Mouse (Mus musculus) liver, embryonic 15.5 days (tissue): Measurements from ENCODE around the gene 1700020D05Rik. TPM values are rescaled to one million over a fixed set of nuclear protein-coding genes. Genes with fewer than 3 reads are reported as not detected.
"Not testable (repeated sequence)": the region's sequence is repeated elsewhere in the genome, so short reads cannot be mapped to it uniquely, and the experiment has no call there.

Source experiments
- ATAC-seq: fragments of 200-750 bp; cut with Nextera tagmentation; 2 replicates; pipeline ENCODE4 v1.8.0; 2017; ENCODE audit warnings: moderate number of reproducible peaks, mild to moderate bottlenecking, moderate library complexity; ENCODE audit not compliant: insufficient read depth
- H3K27ac ChIP-seq: fragments of 300-500 bp; sonication (generic); replicated peaks from 2 replicates; pipeline ENCODE4 v1.5.1; 2015; ENCODE audit warnings: mild to moderate bottlenecking, inconsistent platforms
- H3K27me3 ChIP-seq: fragments of 300-500 bp; sonication (generic); 2 replicates; pipeline ENCODE4 v1.6.1; 2015; ENCODE audit warnings: mild to moderate bottlenecking, inconsistent platforms
- H3K36me3 ChIP-seq: fragments of 300-500 bp; sonication (generic); replicated peaks from 2 replicates; pipeline ENCODE4 v1.6.1; 2015; ENCODE audit warnings: moderate library complexity, mild to moderate bottlenecking, inconsistent platforms
- H3K4me1 ChIP-seq: fragments of 300-500 bp; sonication (generic); replicated peaks from 2 replicates; pipeline ENCODE4 v1.6.1; 2015; ENCODE audit warnings: inconsistent platforms
- H3K4me2 ChIP-seq: fragments of 300-500 bp; sonication (generic); 2 replicates; pipeline ENCODE4 v1.6.1; 2015; ENCODE audit warnings: moderate library complexity, mild to moderate bottlenecking, inconsistent platforms
- H3K4me3 ChIP-seq: fragments of 300-500 bp; sonication (generic); replicated peaks from 2 replicates; pipeline ENCODE4 v1.5.1; 2015; ENCODE audit warnings: mild to moderate bottlenecking, inconsistent platforms
- H3K9ac ChIP-seq: fragments of 300-500 bp; sonication (generic); 2 replicates; pipeline ENCODE4 v1.6.1; 2015; ENCODE audit warnings: moderate library complexity, mild to moderate bottlenecking, inconsistent platforms
- H3K9me3 ChIP-seq: fragments of 300-500 bp; sonication (generic); replicated peaks from 2 replicates; pipeline ENCODE4 v1.6.1; 2016; ENCODE audit warnings: inconsistent platforms
- WGBS: fragments of 180-500 bp; shearing (Covaris S2); methylation state at CpG from one replicate; pipeline ENCODE4 v1.1.7; 2015; ENCODE audit warnings: mixed read lengths; ENCODE audit not compliant: insufficient replicate concordance; 5-methylcytosine and 5-hydroxymethylcytosine counted together
- polyA plus RNA-seq: library from polyadenylated mRNA; unstranded; fragments of >200 nt; fragmentation: Nextera tagmentation; extraction: Ambion mirVana; gene quantifications from 2 replicates; pipeline ENCODE4 v1.2.1, GENCODE M21; 2015

1700020D05Rik gene
- polyA plus RNA-seq, 1 experiment from 2014 or later, result 0.12 TPM

DNA sequence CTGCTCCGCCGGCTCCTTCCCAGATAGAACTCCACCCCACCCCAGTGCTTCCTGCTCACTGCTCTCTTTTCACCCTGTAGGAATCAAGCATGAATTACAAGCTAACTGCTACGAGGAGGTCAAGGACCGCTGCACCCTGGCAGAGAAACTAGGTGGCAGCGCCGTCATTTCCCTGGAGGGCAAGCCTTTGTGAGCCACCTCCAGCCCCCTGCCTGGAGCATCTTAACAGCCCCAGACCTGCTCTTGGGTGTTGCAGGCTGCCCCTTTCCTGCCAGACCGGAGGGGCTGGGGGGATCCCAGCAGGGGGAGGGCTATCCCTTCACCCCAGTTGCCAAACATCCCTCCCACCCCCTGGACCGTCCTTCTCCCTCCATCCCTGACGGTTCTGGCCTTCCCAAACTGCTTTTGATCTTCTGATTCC, 10.3 kb downstream of the 1700020D05Rik start:
- Histone ChIP-seq H3K4me1 (peaks cover 35% of the 10 kb centered on the region), H3K36me3 (peaks cover 66% of the 10 kb centered on the region)
- H3K27ac ChIP-seq, H3K9ac ChIP-seq, H3K4me2 ChIP-seq, ATAC-seq, H3K4me3 ChIP-seq, H3K27me3 ChIP-seq, H3K9me3 ChIP-seq: not testable (repeated sequence)
- 80% methylated on average over 9 of the region's 9 CpGs for WGBS

DNA sequence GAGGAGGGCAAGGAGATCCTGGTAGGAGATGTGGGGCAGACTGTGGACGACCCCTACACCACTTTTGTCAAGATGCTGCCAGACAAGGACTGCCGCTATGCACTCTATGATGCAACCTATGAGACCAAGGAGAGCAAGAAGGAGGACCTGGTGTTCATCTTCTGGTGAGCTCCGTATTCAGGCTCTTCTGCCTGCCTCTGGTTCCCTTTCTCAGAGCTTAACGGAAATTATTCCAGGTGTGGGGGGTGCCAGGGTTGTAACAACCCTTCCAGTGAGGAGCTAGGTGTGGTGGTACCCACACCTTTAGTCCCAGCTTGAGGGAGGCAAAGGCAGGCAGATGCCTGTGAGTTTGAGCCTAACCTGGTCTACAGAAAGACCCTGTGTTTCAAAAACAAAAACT, 10.9 kb downstream of the 1700020D05Rik start:
- ATAC-seq, result no peak
- no peaks in the 10 kb centered on the region for H3K27me3 ChIP-seq
- peaks cover 59% of the 10 kb centered on the region for H3K36me3 ChIP-seq
- no peak overlapping the region for H3K9ac ChIP-seq
- no peak overlapping the region for H3K4me2 ChIP-seq
- 79% methylated on average over 4 of the region's 4 CpGs for WGBS
- peaks cover 42% of the 10 kb centered on the region for H3K4me1 ChIP-seq
- H3K9me3 ChIP-seq, result no peaks in the 10 kb centered on the region
- H3K27ac ChIP-seq, result no peak overlapping the region
- 0 out of 2 replicates have a peak overlapping the region, but pooled peaks have one; percentile 97 for H3K4me3 ChIP-seq

DNA sequence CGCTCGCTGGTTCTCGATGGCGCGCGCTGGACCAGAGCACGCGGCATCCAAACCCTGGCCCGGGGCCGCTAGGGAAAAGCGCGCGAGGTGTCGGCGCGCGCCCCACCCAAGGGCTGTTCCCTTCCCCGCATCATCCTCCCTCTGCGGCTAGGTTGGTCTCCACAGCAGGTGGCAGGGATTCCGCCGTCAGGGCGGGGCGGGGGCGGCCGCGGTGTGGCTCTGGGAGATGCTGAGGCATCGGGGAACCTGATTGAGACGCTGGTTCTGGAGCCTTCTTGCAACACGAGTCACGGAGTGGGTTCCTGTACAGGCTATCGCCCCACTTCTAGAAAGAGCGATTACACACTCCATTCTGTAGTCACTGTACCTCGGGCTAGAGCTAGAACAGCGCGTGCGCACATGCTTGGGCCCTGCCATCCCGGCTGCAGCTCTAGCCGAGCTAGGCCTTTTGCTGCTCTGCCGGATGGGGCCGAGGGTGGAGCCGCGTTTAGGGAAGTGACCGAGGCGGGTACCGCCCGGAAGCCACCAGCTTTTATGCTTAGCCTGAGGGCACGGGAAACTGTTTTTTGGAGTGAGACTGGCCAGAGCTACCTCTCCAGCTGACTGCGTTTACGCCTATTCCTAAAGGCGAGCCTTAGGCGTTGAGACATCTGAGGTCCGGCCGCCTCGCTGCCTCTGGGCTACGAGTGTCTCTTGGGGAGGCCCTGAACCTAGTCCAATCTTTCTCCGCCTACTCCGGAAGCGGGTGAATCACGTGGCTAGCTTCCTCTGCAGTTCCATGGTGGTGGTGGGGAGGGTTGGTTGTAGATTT, 12.5 kb downstream of the 1700020D05Rik start:
- H3K9ac ChIP-seq, result peak overlapping the region; percentile 96
- peak; percentile 31 for ATAC-seq
- peaks cover 57% of the 10 kb centered on the region for H3K4me1 ChIP-seq
- peak overlapping the region; percentile 97 for H3K4me3 ChIP-seq
- peak overlapping the region; percentile 99 for H3K27ac ChIP-seq
- H3K4me2 ChIP-seq, result peak overlapping the region; percentile 97
- WGBS, result under 1% methylated on average over 59 of the region's 59 CpGs
- peaks cover 44% of the 10 kb centered on the region for H3K36me3 ChIP-seq
- H3K27me3 ChIP-seq, result no peaks in the 10 kb centered on the region
- H3K9me3 ChIP-seq, result no peaks in the 10 kb centered on the region

DNA sequence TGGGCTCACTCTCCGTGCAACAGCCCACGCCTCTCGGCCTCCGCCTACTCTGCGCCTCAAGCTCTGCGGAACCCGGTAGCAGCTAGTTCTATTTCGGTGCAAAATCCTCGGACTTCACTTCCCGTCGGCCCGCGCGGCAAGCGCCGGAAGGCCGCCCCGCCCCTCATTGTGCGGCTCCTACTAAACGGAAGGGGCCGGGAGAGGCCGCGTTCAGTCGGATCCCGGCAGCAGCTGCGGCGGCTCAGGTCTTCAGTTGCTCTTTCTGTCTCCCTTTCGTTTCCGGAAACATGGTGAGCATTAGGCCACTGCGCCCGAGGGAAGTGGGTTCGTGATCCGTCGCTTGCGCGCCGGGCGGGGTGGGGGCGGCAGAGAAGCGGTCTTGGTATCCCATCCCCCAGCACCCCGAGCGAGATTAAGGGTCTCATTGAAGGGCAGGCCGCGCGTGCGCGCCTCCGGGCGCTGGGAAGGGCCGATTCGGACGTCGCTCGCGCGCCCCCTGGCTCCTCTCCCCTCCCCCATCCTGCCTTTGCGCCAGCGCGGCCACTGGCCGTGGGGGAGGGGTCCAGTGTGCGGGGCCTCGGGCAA, 13.2 kb downstream of the 1700020D05Rik start, which contains the start of gene Cfl1:
Gene Cfl1 (plus strand): TSS at position 143 of the 585 bp plus-strand sequence.
- H3K27ac ChIP-seq, result peak within 1 kb of the TSS; percentile 99
- H3K36me3 ChIP-seq, result peaks cover 44% of the 10 kb centered on the region
- H3K27me3 ChIP-seq, result no peaks in the 10 kb centered on the region
- ATAC-seq, result peak; percentile 58
- H3K9ac ChIP-seq, result peak within 1 kb of the TSS; percentile 96
- no peaks in the 10 kb centered on the region for H3K9me3 ChIP-seq
- WGBS, result under 1% methylated on average over 62 of the region's 62 CpGs
- H3K4me1 ChIP-seq, result peaks cover 58% of the 10 kb centered on the region
- peak within 1 kb of the TSS; percentile 97 for H3K4me3 ChIP-seq
- peak within 1 kb of the TSS; percentile 97 for H3K4me2 ChIP-seq

DNA sequence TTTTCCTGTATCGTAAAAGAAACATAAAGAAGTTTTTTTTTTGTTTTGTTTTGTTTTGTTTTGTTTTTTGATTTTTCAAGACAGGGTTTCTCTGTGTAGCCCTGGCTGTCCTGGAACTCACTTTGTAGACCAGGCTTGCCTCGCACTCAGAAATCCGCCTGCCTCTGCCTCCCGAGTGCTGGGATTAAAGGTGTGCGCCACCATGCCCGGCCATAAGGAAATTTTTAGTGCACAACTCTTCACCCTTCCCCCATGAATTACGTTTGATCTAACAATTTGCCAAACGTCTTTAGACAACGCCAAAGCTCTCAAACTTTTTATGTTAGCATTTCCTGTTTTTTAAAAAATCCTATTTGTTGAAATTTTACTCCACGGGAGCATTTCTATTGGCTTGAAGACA, 13.9 kb downstream of the 1700020D05Rik start:
- WGBS, result 29% methylated on average over 10 of the region's 10 CpGs
- H3K4me3 ChIP-seq, result peak overlapping the region; percentile 97
- peaks cover 42% of the 10 kb centered on the region for H3K36me3 ChIP-seq
- H3K4me1 ChIP-seq, result peaks cover 58% of the 10 kb centered on the region
- H3K9me3 ChIP-seq, H3K27me3 ChIP-seq, ATAC-seq: not testable (repeated sequence)
- peak overlapping the region; percentile 99 for H3K27ac ChIP-seq
- peak overlapping the region; percentile 96 for H3K9ac ChIP-seq
- H3K4me2 ChIP-seq, result peak overlapping the region; percentile 97

DNA sequence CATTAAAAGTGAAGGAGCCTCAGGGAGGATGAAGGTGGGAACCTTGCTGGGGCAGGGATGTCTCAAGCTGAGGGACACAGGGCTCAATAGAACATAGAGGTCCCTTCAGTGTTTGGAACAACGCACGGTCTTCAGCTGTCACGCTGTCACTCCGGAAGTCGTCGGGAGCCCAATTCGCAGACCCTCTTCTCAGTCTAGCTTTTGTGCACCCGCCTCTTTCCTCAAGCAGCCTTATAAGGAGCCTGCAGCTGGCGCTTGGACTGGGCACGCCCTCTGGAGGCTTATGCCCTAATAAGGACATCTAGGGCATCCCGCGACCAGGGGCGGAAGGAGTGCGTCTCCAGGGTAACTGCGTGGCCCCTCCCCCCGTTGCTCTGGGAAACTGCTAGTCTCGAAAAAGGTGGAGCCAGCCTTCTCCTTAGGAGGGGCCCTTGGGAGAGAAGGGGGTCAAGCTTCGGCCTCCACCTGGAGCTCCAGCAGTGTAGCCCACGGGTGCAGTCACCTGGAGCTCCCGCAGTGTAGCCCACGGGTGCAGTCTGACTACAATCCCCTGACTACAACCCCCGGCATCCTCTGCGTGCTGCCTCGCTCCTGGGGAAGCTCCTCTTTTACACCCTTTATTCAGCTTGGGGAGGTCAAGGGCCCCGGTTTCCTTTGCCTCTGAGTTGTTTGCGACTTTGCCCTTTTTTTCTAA, 14.6 kb downstream of the 1700020D05Rik start:
- Histone ChIP-seq H3K9me3 (no peaks in the 10 kb centered on the region), H3K27ac (peak overlapping the region; percentile 99), H3K36me3 (peaks cover 39% of the 10 kb centered on the region), H3K9ac (peak overlapping the region; percentile 76), H3K4me1 (peaks cover 58% of the 10 kb centered on the region), H3K4me2 (peak overlapping the region; percentile 97), H3K27me3 (no peaks in the 10 kb centered on the region), H3K4me3 (peak overlapping the region; percentile 64)
- peak; percentile 73 for ATAC-seq
- 0% methylated on average over 26 of the region's 26 CpGs for WGBS

DNA sequence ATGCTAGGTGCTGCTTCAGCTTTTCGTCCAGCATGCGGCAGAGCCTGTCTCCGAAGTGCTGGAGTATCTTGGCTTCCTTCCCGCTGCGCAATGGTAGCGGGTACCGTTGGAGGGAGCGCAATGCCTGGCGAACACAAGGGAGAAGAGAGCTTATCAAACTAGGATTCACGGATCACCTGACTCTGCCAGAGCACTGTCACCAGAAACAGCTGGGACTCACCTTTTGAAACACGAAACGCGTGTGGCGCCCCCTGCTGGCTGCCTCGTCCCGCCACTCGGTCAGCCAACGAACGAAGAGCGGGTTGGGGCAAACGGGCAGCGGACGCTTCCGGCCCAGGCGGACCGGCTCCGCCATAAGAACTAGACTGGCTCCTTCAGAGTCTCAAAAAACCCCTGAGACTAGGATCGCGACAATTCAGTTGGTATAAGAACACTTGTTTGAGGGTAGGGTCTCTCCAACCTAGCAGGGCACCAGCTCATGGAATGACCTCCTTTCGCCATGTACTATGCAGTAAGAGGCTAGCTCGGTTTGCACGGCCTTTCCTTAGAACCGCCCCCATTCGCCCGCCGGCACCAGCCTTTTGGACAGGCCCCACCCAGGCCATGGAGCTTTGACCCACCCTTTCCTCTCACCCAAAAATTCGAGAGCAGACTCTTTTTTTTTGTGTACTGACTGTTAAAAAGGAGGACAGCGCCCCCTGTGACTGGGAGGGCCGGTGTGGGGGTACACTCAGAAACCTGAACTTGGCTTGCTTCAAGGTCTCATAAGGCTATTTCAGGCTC, 15.6 kb downstream of the 1700020D05Rik start, which contains the start of gene Mus81:
Gene Mus81 (minus strand): TSS at position 635 of the 783 bp plus-strand sequence.
- under 1% methylated on average over 39 of the region's 39 CpGs for WGBS
- peak; percentile 74 for ATAC-seq
- Histone ChIP-seq H3K27ac (peak within 1 kb of the TSS; percentile 99), H3K4me3 (peak within 1 kb of the TSS; percentile 64), H3K27me3 (no peaks in the 10 kb centered on the region), H3K9ac (peak within 1 kb of the TSS; percentile 76), H3K36me3 (peaks cover 37% of the 10 kb centered on the region), H3K9me3 (no peaks in the 10 kb centered on the region), H3K4me1 (peaks cover 63% of the 10 kb centered on the region), H3K4me2 (peak within 1 kb of the TSS; percentile 97)

DNA sequence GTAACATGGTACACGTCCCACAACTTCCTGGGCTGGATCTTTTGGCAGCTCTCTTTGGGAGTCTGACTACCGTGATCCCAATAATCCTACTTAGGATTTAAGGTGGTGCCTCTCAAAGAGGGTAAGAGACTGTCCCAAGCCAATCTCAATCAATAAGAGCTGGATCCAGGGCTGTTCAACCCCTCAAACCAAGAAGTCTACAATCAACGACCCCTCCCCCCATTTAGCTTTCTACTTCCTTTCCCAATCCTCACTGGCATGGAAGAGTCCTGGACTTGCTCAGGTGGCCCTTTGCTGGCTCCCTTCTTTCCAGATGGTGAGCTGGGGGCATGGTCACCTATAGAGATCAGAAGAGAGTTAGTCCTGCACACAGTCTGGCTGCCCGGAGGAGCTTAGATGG, 16.8 kb downstream of the 1700020D05Rik start:
- no peak for ATAC-seq
- Histone ChIP-seq H3K36me3 (peaks cover 31% of the 10 kb centered on the region), H3K4me3 (peak overlapping the region; percentile 64), H3K9ac (peak overlapping the region; percentile 76; the same call in 1 of the 2 replicates), H3K27ac (no peak overlapping the region; the same call in 1 of the 2 replicates), H3K4me2 (peak overlapping the region; percentile 97), H3K27me3 (no peaks in the 10 kb centered on the region), H3K4me1 (peaks cover 52% of the 10 kb centered on the region), H3K9me3 (no peaks in the 10 kb centered on the region)
- WGBS, result 73% methylated on average over 4 of the region's 4 CpGs

DNA sequence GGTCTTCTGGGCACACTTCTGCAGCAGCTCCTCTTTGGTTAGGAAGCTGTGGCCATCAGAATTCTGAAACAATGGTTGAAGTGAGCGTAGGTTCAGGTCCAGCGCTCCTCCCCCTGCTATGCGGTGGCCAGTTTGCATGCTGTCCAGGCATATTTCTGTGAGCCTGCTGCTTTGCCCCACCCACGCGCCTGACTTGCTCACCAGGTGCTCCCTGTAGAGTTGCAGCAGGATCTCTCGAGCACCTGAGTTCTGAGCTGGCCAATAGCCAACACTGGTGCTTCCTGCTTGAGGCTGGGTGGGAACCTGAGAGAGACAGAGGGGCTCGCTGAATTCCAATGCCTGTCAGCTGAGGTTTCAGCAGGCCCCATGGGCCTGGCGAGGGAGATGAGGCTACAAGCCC, 17.3 kb downstream of the 1700020D05Rik start:
- ATAC-seq, result no peak
- no peak overlapping the region for H3K9ac ChIP-seq
- H3K9me3 ChIP-seq, result no peaks in the 10 kb centered on the region
- no peaks in the 10 kb centered on the region for H3K27me3 ChIP-seq
- no peak overlapping the region for H3K4me3 ChIP-seq
- WGBS, result 82% methylated on average over 8 of the region's 8 CpGs
- no peak overlapping the region for H3K4me2 ChIP-seq
- no peak overlapping the region for H3K27ac ChIP-seq
- peaks cover 49% of the 10 kb centered on the region for H3K4me1 ChIP-seq
- peaks cover 33% of the 10 kb centered on the region for H3K36me3 ChIP-seq

DNA sequence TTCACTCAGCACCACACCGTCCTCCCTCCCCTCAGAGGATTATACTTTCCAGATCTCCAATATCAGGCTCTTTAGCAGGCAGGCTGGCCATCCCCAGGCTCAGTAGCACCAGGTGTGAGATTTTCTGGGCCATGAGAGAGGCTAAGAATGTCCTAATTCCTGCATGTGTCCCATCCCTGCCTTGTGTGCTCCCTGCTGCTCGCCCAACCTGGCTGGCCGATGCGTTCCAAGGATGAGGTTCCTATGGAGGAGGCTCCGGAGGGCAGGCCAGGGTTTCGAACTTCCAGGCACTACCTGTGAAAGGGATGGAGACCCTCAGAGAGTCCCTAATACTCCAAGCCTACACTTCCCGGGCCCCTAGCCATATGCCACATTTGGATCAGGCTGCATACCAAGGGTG, 17.8 kb downstream of the 1700020D05Rik start:
- H3K4me1 ChIP-seq, result peaks cover 46% of the 10 kb centered on the region
- no peak overlapping the region for H3K4me3 ChIP-seq
- no peak for ATAC-seq
- H3K27me3 ChIP-seq, result no peaks in the 10 kb centered on the region
- no peak overlapping the region for H3K9ac ChIP-seq
- H3K36me3 ChIP-seq, result peaks cover 33% of the 10 kb centered on the region
- no peak overlapping the region for H3K27ac ChIP-seq
- no peak overlapping the region for H3K4me2 ChIP-seq
- 79% methylated on average over 7 of the region's 7 CpGs for WGBS
- H3K9me3 ChIP-seq, result no peaks in the 10 kb centered on the region
